Mouse (Mus musculus): ENCODE results near the gene Gm45234. TPM values are rescaled to one million over a fixed set of nuclear protein-coding genes. Genes with fewer than 3 reads are reported as not detected.

The Gm45234 gene
- polyA plus RNA-seq, 1 experiment from 2014 or later: not detected

DNA sequence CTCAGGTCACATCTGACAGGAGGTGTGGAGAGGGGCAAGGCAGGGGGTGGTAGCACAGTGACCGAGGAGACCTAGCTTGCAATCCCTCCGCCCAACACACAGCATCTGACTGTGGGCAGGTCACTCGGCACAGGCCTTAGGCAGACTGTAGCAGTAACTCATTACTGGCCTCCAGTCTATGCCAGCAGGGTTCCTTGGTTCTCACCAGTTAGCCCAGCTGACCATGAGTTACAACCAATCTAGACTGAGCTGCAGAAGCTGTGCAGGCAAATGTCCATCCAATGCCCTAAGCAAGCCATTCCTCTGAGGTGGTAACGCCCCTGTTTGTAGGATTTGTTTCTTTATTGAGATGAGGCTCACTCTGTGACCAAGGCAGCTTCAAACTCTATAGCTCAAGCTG is 56.5 kb downstream of the Gm45234 start:
- ATAC-seq: no peak
- Histone ChIP-seq H3K36me3 (replicated peaks; ENCODE audit: insufficient read depth, low read length) (peaks cover 55% of the 10 kb centered on the region), H3K4me3 (ENCODE audit: low read depth, low read length) (no peak overlapping the region), H3K9me3 (ENCODE audit: low read length) (no peaks in the 10 kb centered on the region), H3K9ac (replicated peaks) (peak overlapping the region; percentile 21; the same call in 1 of the 2 replicates), H3K4me1 (ENCODE audit: insufficient read depth) (peaks cover 13% of the 10 kb centered on the region), H3K27me3 (ENCODE audit: insufficient read depth, low read length) (no peaks in the 10 kb centered on the region), H3K27ac (ENCODE audit: low read depth) (peak overlapping the region; percentile 82), H3K4me2 (ENCODE audit: low read depth, low read length) (no peak overlapping the region)
- DNase-seq: no peak
- no peak for TF ChIP-seq CTCF (IDR thresholded peaks at IDR 0.05; ENCODE audit: low read depth)
- no peak for TF ChIP-seq EP300 (IDR thresholded peaks at IDR 0.05; ENCODE audit: low read depth)
- 79% methylated on average over 4 of the region's 4 CpGs for WGBS (ENCODE audit: insufficient replicate concordance)

DNA sequence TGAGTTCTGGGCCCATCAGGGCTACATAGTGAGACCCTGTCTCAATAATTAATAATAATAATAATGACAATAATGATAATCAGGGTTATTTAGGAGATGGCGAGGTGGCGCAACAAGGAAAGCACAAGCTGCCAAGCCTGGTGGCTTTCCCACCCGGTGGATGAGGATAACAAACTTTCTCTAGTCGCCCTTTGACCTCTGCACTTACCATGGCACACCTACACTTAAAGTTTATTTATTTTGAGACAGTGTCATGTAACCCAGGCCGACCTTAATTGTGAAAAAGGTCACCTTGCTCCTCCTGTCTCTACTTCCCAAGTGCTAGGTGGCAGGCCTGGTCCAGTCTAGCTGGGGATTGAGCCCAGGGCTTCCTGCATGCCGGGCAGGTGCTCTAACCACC is 57.1 kb downstream of the Gm45234 start:
- peaks cover 13% of the 10 kb centered on the region for H3K4me1 ChIP-seq (ENCODE audit: insufficient read depth)
- DNase-seq: no peak
- no peak overlapping the region for H3K4me3 ChIP-seq (ENCODE audit: low read depth, low read length)
- H3K9me3 ChIP-seq (ENCODE audit: low read length): no peaks in the 10 kb centered on the region
- no peak overlapping the region for H3K9ac ChIP-seq (replicated peaks)
- peaks cover 49% of the 10 kb centered on the region for H3K36me3 ChIP-seq (replicated peaks; ENCODE audit: insufficient read depth, low read length)
- H3K27ac ChIP-seq (ENCODE audit: low read depth): peak overlapping the region; percentile 82
- TF ChIP-seq CTCF (IDR thresholded peaks at IDR 0.05; ENCODE audit: low read depth): no peak
- TF ChIP-seq EP300 (IDR thresholded peaks at IDR 0.05; ENCODE audit: low read depth): no peak
- WGBS (ENCODE audit: insufficient replicate concordance): 72% methylated on average over 6 of the region's 6 CpGs
- no peak overlapping the region for H3K4me2 ChIP-seq (ENCODE audit: low read depth, low read length)
- H3K27me3 ChIP-seq (ENCODE audit: insufficient read depth, low read length): no peaks in the 10 kb centered on the region
- no peak for ATAC-seq

DNA sequence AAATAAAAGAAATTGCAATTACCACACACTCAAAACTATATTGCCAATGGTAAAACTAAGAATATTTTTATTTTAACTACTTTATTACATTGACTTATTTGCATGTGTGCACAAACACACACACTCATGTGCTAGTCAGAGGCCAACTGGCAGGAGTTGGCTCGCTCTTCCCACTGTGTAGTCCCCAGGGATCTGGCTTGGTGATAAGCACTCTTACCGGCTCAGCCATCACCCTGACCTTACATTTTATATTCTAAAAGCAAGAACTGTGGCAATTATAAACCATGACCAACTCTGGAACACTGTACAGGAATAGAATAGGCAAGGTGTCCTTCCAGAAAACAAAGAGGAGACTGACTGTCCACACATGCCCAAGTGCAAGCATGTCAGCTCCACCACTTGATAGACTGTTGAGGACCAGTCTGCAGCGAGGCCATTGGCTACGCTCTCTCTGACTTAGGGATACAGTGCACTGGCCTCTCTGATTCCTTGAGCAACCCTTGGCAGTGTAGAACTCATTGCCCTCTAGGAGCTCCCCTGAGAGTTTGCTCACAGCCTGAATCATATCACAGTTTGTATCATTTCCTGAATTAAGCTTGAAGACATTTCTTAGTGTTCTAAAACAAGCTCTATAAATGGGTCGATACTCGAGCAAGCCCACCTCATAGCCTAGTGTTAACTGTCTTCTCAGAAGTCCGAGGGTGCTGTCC is 59.2 kb downstream of the Gm45234 start:
- ATAC-seq (no peak), DNase-seq (no peak)
- 83% methylated on average over 7 of the region's 7 CpGs for WGBS (ENCODE audit: insufficient replicate concordance)
- H3K9me3 ChIP-seq (ENCODE audit: low read length): no peaks in the 10 kb centered on the region
- TF ChIP-seq CTCF (IDR thresholded peaks at IDR 0.05; ENCODE audit: low read depth) (no peak), EP300 (IDR thresholded peaks at IDR 0.05; ENCODE audit: low read depth) (no peak)
- peaks cover 22% of the 10 kb centered on the region for H3K4me1 ChIP-seq (ENCODE audit: insufficient read depth)
- H3K27ac ChIP-seq (ENCODE audit: low read depth): no peak overlapping the region
- no peak overlapping the region for H3K4me3 ChIP-seq (ENCODE audit: low read depth, low read length)
- H3K4me2 ChIP-seq (ENCODE audit: low read depth, low read length): no peak overlapping the region
- H3K36me3 ChIP-seq (replicated peaks; ENCODE audit: insufficient read depth, low read length): peaks cover 28% of the 10 kb centered on the region
- no peaks in the 10 kb centered on the region for H3K27me3 ChIP-seq (ENCODE audit: insufficient read depth, low read length)
- H3K9ac ChIP-seq (replicated peaks): no peak overlapping the region

DNA sequence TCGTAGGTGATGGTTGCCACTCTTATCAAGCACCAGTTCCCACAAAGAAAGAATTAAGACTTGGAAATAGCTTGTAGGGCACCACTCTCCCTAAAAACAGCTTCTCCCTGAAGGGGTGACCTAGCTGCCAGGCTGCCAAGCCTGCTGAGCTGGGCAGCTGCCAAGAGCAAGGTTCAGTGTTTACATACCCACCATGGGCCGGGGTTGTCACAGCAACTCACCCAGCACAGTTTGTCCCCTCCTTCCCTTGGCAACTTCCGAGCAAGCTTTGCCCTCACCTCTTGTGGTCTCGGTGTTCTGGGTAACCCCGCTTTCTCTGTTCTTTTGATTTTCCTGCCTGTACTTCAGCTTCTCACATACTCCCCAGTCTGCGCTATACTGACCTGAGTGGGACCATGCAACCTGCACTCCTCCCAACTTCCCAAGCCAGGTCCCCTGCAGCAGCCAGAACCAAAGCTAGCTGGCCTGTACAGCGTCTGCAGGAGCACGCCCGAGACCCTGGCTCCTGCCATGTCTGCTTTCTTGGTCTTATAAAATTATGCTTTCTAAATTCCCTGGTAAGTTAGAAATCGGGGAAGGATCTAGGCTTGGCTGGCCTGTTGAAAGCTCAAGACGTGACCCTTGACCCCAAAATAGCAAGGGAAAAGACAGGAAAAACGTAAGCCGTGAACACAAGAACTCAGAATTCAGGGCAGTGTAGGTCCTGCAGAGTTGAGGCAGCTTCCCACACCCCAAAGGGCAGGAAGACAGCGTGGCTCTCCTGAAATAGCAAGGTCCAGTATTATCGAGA is 61.5 kb downstream of the Gm45234 start:
- Histone ChIP-seq H3K9ac (replicated peaks) (0 out of 2 replicates have a peak overlapping the region, but pooled peaks have one; percentile 36), H3K4me2 (ENCODE audit: low read depth, low read length) (no peak overlapping the region), H3K4me3 (ENCODE audit: low read depth, low read length) (no peak overlapping the region), H3K4me1 (ENCODE audit: insufficient read depth) (peaks cover 21% of the 10 kb centered on the region), H3K27ac (ENCODE audit: low read depth) (peak overlapping the region; percentile 77), H3K27me3 (ENCODE audit: insufficient read depth, low read length) (no peaks in the 10 kb centered on the region), H3K9me3 (ENCODE audit: low read length) (no peaks in the 10 kb centered on the region), H3K36me3 (replicated peaks; ENCODE audit: insufficient read depth, low read length) (peaks cover 16% of the 10 kb centered on the region)
- ATAC-seq (peak; percentile 71), DNase-seq (peak; percentile 77)
- TF ChIP-seq EP300 (IDR thresholded peaks at IDR 0.05; ENCODE audit: low read depth): no peak
- TF ChIP-seq CTCF (IDR thresholded peaks at IDR 0.05; ENCODE audit: low read depth): no peak
- 77% methylated on average over 15 of the region's 15 CpGs for WGBS (ENCODE audit: insufficient replicate concordance)

DNA sequence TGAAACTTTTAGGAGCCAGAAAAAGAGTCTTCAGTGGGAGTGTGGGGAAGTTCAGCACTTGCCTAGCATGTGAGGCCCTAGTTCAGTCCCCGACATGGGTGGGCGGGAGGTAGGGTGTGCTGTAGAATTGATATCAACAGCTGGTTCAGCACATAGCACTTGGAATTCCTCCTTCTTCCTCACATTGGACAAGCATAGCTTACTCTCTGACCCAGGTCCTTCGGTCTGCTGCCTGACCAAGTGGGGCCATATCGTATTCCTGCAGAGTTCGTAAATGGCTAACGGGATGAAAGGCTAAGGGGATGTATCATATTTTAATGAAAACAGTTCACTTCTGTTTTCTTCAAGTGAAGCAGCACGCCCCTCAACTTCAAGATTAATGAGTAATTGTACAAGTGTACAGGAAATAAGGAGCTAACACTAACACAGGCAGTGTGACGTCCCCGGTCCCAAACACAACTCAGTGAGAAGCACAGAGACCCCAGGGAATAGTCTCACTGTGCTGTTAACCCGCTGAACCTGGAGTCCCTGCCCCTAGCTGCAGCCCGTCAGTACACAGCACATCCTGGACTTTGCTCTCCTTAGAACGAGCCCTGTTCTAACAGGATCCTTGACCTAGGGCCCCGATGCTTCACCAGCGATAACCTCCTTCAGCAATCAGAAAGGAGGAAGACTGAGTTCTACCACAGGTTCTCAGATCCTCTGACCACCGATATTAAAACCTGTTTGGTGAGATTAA is 62.4 kb downstream of the Gm45234 start:
- Histone ChIP-seq H3K9me3 (ENCODE audit: low read length) (no peaks in the 10 kb centered on the region), H3K4me1 (ENCODE audit: insufficient read depth) (peaks cover 25% of the 10 kb centered on the region), H3K4me2 (ENCODE audit: low read depth, low read length) (no peak overlapping the region), H3K4me3 (ENCODE audit: low read depth, low read length) (no peak overlapping the region), H3K9ac (replicated peaks) (0 out of 2 replicates have a peak overlapping the region, but pooled peaks have one; percentile 36), H3K36me3 (replicated peaks; ENCODE audit: insufficient read depth, low read length) (peaks cover 6% of the 10 kb centered on the region), H3K27ac (ENCODE audit: low read depth) (peak overlapping the region; percentile 77), H3K27me3 (ENCODE audit: insufficient read depth, low read length) (no peaks in the 10 kb centered on the region)
- WGBS (ENCODE audit: insufficient replicate concordance): 69% methylated on average over 15 of the region's 15 CpGs
- TF ChIP-seq CTCF (IDR thresholded peaks at IDR 0.05; ENCODE audit: low read depth): no peak
- no peak for TF ChIP-seq EP300 (IDR thresholded peaks at IDR 0.05; ENCODE audit: low read depth)
- ATAC-seq: no peak
- DNase-seq: no peak

DNA sequence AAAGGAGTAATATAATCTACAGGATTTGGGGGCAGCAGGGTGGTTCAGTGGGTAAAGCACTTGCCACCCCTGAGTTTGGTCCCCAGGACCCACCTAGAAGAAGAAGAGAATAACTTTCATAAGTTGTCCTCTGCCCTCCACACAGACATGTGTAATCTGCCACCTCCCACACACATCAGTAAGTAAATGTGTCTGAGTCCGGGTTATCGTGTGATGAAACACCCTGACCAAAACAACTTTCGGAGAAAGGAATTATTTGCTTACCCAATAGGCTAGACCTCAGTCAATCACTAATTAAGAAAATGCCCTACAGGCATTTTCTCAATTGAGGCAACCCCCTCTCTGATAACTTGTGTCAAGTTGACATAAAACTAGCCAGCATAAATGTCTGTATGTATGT is 65.3 kb downstream of the Gm45234 start:
- Histone ChIP-seq H3K27ac (ENCODE audit: low read depth) (peak overlapping the region; percentile 88), H3K9me3 (ENCODE audit: low read length) (no peaks in the 10 kb centered on the region), H3K27me3 (ENCODE audit: insufficient read depth, low read length) (no peaks in the 10 kb centered on the region), H3K4me3 (ENCODE audit: low read depth, low read length) (no peak overlapping the region), H3K4me2 (ENCODE audit: low read depth, low read length) (no peak overlapping the region), H3K4me1 (ENCODE audit: insufficient read depth) (peaks cover 40% of the 10 kb centered on the region), H3K9ac (replicated peaks) (no peak overlapping the region), H3K36me3 (replicated peaks; ENCODE audit: insufficient read depth, low read length) (peaks cover 2% of the 10 kb centered on the region; the same call in 1 of the 2 replicates)
- 56% methylated on average over 3 of the region's 3 CpGs for WGBS (ENCODE audit: insufficient replicate concordance)
- TF ChIP-seq CTCF (IDR thresholded peaks at IDR 0.05; ENCODE audit: low read depth): no peak
- TF ChIP-seq EP300 (IDR thresholded peaks at IDR 0.05; ENCODE audit: low read depth): peak; percentile 70
- ATAC-seq (peak; percentile 72), DNase-seq (no peak)

MicroRNAs within 50 kb of the gene (microRNA counts, 519-probe panel; counts per million panel counts)
- microRNA mmu-miR-141: not detected
- 662 counts per million, percentile 4 among the panel's probes with 10 or more counts for microRNA mmu-miR-200c

Small RNAs within 50 kb of the gene (microRNA-seq; reads per million reads assigned to microRNA genes)
- gene Mir141 (66.5 reads per million, percentile 39 among the genes with 10 or more reads in this experiment), gene Mir200c (487 reads per million, percentile 62 among the genes with 10 or more reads in this experiment)

Other genes with a start within 250 kb of the Gm45234 start
- gene C1ra, start 243.6 kb downstream of the Gm45234 start, polyA plus RNA-seq (2015; fragmentation: Nextera tagmentation; extraction: Ambion mirVana): 63.0 and 65.0 TPM in 2 replicates
- 118 and 130 TPM in 2 replicates for gene C1s1, start 213.7 kb downstream of the Gm45234 start, polyA plus RNA-seq (2015; fragmentation: Nextera tagmentation; extraction: Ambion mirVana)
- not detected in 2 replicates for gene C1rb, start 185.7 kb downstream of the Gm45234 start, polyA plus RNA-seq (2015; fragmentation: Nextera tagmentation; extraction: Ambion mirVana)
- gene C1s2, start 119.9 kb downstream of the Gm45234 start, polyA plus RNA-seq (2015; fragmentation: Nextera tagmentation; extraction: Ambion mirVana): 0.04 TPM in 1 of 2 replicates, not detected in the other
- 68.7 and 72.6 TPM in 2 replicates for gene Lpcat3, start 93.0 kb downstream of the Gm45234 start, polyA plus RNA-seq (2015; fragmentation: Nextera tagmentation; extraction: Ambion mirVana)
- 93.2 and 96.9 TPM in 2 replicates for gene Emg1, start 43.8 kb downstream of the Gm45234 start, polyA plus RNA-seq (2015; fragmentation: Nextera tagmentation; extraction: Ambion mirVana)
- gene Phb2, start 43.7 kb downstream of the Gm45234 start, polyA plus RNA-seq (2015; fragmentation: Nextera tagmentation; extraction: Ambion mirVana): 308 and 318 TPM in 2 replicates
- 39.2 and 45.1 TPM in 2 replicates for gene Ptpn6, start 17.3 kb downstream of the Gm45234 start, polyA plus RNA-seq (2015; fragmentation: Nextera tagmentation; extraction: Ambion mirVana)
- gene Grcc10, start 14.6 kb downstream of the Gm45234 start, polyA plus RNA-seq (2015; fragmentation: Nextera tagmentation; extraction: Ambion mirVana): 148 and 157 TPM in 2 replicates
- gene Atn1, start 503 bp upstream of the Gm45234 start, polyA plus RNA-seq (2015; fragmentation: Nextera tagmentation; extraction: Ambion mirVana): 1.8 and 1.9 TPM in 2 replicates
- 0.20 and 0.27 TPM in 2 replicates for gene Eno2, start 13.7 kb upstream of the Gm45234 start, polyA plus RNA-seq (2015; fragmentation: Nextera tagmentation; extraction: Ambion mirVana)
- 0.16 TPM in 1 of 2 replicates, not detected in the other for gene Lrrc23, start 23.7 kb upstream of the Gm45234 start, polyA plus RNA-seq (2015; fragmentation: Nextera tagmentation; extraction: Ambion mirVana)
- gene Spsb2, start 52.6 kb upstream of the Gm45234 start, polyA plus RNA-seq (2015; fragmentation: Nextera tagmentation; extraction: Ambion mirVana): 11.4 and 14.3 TPM in 2 replicates
- 332 and 346 TPM in 2 replicates for gene Tpi1, start 58.3 kb upstream of the Gm45234 start, polyA plus RNA-seq (2015; fragmentation: Nextera tagmentation; extraction: Ambion mirVana)
- gene Usp5, start 73.5 kb upstream of the Gm45234 start, polyA plus RNA-seq (2015; fragmentation: Nextera tagmentation; extraction: Ambion mirVana): 32.2 and 36.6 TPM in 2 replicates
- 96.4 and 98.3 TPM in 2 replicates for gene Cdca3, start 73.5 kb upstream of the Gm45234 start, polyA plus RNA-seq (2015; fragmentation: Nextera tagmentation; extraction: Ambion mirVana)
- gene Gnb3, start 84.3 kb upstream of the Gm45234 start, polyA plus RNA-seq (2015; fragmentation: Nextera tagmentation; extraction: Ambion mirVana): 0.19 TPM in 1 of 2 replicates, not detected in the other
- gene P3h3, start 101.7 kb upstream of the Gm45234 start, polyA plus RNA-seq (2015; fragmentation: Nextera tagmentation; extraction: Ambion mirVana): 0.80 and 0.88 TPM in 2 replicates
- gene Gpr162, start 108.0 kb upstream of the Gm45234 start, polyA plus RNA-seq (2015; fragmentation: Nextera tagmentation; extraction: Ambion mirVana): 0.04 and 0.08 TPM in 2 replicates
- 0.14 and 0.24 TPM in 2 replicates for gene Cd4, start 132.2 kb upstream of the Gm45234 start, polyA plus RNA-seq (2015; fragmentation: Nextera tagmentation; extraction: Ambion mirVana)
- gene Lag3, start 155.7 kb upstream of the Gm45234 start, polyA plus RNA-seq (2015; fragmentation: Nextera tagmentation; extraction: Ambion mirVana): 0.33 and 0.40 TPM in 2 replicates
- gene Ptms, start 164.1 kb upstream of the Gm45234 start, polyA plus RNA-seq (2015; fragmentation: Nextera tagmentation; extraction: Ambion mirVana): 116 and 145 TPM in 2 replicates
- gene Mlf2, start 175.4 kb upstream of the Gm45234 start, polyA plus RNA-seq (2015; fragmentation: Nextera tagmentation; extraction: Ambion mirVana): 119 and 136 TPM in 2 replicates
- gene Cops7a, start 209.5 kb upstream of the Gm45234 start, polyA plus RNA-seq (2015; fragmentation: Nextera tagmentation; extraction: Ambion mirVana): 61.0 TPM in 2 replicates
- gene Pianp, start 240.7 kb upstream of the Gm45234 start, polyA plus RNA-seq (2015; fragmentation: Nextera tagmentation; extraction: Ambion mirVana): 0.07 and 0.15 TPM in 2 replicates

All from liver, postnatal 0 days (tissue).